Mouse (Mus musculus) right cerebral cortex, postnatal 36 days (tissue): ENCODE results near the gene Taf15.
"Not testable (repeated sequence)": the region's sequence is repeated elsewhere in the genome, so short reads cannot be mapped to it uniquely, and the experiment has no call there.

Source experiments
- DNase-seq, 2 experiments: peaks; one replicate each; pipeline ENCODE4 v3.0.0; 2022; ENCODE audit warnings: low spot score in 2 of 2, mixed read lengths in 1 of 2

The Taf15 gene

DNA sequence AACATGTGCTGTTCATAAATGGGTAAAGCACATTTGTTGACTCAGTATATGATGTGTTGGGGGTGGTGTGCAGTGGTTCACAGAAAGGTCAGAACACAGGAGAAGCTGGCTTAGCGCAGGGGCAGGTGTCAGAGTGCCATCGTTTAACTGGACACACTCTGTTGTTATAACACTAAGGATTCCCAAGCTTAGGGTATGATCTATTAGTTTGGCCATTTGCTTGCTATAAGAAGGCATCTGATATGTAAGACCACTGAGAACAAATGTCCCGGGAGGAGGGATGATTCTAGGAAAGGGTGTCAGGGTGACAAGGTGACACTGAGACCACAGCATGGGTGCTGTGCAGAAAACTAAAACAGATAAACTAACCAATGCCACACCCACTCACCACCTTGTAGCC, 63.9 kb downstream of the Taf15 start:
- no peak for DNase-seq

DNA sequence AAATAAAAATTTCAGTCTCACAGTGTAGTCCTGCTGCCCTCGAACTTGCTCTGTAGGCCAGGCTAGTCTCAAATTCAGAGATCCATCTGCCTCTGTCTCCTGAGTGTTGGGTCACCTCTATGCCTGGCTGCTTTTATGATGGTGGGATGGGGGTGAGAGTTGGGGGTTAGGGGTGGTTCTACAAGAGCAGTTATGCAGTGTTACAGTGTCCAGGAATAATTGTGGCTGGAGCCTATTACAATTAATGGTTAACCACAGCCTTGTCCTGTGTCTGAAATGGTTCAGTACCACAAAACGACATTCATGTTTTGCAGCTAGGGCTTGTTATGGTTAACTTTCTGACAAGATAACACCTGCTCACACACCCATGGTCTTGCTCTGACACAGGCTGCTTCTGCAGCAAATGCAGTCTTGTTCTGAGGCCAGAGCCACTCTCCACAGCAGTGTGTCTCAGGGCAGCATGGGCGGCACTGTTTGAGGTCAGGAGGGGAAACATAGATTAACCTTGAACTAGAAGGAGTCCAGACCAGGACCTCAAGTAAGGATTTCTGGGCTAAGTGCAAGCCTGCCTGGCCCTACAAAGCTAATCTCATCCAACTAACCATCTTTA, 65.9 kb downstream of the Taf15 start:
- no peak for DNase-seq

DNA sequence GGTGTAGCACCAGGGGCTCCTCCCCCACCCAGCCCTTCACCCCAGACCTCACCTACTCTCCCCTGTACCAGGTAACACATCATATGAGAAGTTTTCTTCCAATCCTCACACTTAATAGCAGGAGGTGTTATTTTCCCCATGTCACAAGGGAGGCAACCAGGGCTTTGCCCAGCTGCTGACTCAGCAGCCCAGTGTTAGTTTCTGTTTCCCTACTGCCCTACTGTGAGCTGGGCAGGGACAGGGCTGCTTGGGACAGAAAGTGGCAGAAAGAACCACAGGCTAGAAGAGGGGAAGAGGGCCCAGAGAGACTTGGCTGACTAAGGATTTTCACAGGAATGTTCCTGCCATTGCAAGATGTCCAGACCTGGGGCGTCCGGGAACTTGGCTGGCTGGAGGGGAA, 68.0 kb downstream of the Taf15 start:
- no peak for DNase-seq

DNA sequence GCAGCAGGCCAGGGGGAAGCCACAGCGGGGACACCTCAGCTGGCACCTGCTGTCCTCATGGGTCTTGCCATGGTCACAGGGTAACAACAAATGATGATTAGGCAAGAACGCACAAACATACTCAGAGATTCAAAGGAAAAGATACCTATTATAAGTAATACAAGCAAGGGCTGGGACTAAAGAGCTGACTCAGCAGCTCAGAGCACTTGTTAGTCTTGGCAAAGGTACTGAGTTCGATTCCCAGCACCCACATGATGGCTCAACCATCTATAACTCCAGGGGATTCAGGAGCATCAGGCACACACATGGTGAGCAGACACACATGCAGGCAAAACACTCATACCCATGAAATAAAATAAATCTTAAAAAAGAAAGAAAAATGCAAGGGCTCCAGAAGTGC, 68.5 kb downstream of the Taf15 start:
- no peak for DNase-seq

DNA sequence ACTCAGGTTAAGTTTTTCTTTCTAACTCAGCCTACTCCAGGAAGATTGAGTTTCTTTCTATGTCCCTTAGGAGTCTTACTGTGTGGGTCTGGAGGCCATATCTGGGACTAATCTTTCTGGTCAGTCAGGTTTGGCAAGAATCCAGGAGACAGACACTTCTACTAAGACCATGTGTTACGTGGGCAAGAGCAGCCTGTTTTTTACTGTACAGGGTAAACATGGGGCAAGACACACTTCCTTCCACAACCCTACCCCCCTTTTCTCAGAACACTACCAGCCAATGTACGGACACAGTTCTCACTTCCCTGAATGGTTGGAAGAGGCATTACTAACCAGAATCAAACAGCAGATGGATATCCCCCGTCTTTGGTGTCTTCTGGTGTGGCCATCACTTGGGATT, 71.3 kb downstream of the Taf15 start:
- no peak for DNase-seq

DNA sequence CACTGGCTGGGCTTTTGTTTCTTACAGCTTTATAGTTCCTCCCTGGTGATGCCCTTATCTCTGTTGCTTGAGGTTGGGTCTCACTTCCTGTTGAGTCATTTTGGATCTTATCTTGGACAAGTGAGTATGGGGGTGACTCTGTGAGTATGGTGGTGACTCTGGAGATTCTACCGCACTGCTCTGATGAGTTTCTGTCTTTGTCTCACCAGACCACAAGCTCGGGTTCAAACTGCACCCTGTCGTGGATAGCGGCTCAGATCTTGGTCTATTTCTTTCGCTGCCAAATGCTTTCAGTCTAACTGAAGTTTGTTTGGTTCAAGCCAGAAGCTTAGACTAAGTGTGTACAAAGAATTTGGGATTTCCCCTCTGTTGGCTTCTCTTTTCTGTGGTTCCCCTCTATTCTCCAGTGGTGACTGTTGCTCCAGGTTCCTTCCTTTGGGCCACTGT, 77.3 kb downstream of the Taf15 start:
- DNase-seq = no peak

GRCm38 (mm10) chr11:83551037-83551436, 78.2 kb downstream of the Taf15 start:
- not testable (repeated sequence) for DNase-seq

DNA sequence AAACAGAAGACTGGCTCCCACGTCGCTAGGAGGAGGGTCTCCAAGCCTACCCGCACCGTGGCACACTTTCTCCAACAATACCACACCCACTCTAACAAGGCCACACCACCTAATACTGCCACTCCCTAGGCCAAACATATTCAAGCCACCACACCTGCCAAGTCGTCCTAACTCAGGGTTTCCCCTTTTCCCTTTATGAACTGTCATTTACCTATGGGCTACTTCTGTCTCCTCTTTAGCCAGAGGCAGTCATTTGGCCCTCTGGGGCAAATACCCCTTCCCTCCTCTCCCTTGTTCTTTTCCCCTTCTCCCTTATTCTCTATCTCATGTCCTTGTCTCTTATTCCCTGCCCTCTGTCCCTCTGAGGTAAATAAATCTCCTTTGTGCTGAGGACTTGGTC, 78.8 kb downstream of the Taf15 start:
- DNase-seq = no peak
